Mouse (Mus musculus) liver, postnatal 0 days (tissue): ENCODE data around the gene Pmvk.

Source experiments
- CTCF ChIP-seq: sonication (generic); IDR thresholded peaks from 2 replicates; pipeline ENCODE4 v1.5.1; 2016; ENCODE audit warnings: antibody characterized with exemption, low read depth
- EP300 ChIP-seq: IDR thresholded peaks from 2 replicates; pipeline ENCODE4 v1.6.1; 2016; ENCODE audit warnings: antibody characterized with exemption, low read depth, mild to moderate bottlenecking

DNA sequence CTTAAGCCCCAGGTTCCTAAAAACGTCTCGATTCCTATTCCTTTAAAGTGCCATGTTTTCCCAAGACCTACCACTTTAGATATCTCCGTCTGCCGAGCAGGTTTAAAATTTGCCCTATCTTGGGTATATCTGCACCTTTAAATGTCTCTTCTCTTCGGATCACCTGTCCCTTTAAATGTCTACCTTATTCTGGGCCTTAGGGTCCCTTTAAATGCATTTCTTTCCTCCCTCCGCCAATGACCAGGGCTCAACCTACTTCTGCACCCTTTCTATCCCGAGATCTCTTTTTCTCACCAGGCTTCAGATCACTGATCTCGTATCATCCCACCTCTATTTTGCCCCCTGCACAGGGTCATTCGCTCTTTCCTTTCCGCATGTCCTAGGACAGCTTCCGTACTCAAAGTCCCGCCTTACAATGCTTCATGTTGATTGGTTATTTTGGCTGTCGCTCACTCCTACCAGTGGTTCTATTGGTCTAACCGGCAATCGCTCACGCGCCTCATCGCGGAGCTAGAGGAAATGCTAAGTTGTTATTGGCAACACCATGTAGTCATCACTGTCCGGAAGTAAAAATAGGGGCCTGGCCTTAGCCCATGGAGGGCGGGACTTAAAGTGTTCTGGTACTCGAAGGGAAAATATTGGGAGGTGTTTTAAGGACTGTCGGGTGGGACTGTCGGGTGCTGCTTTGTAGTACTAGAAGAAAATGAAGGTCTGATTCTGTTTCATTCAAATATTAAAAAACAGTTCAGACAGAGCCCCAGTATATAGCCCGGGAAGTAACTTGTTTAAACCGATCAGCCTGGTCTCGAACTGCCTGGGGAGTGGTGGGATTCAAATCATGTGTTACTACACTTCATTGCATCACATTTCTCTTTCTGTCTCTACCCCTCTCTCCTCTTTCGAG, 42.6 kb upstream of the Pmvk start, which contains the start of gene Flad1:
- no peak for TF ChIP-seq CTCF
- peak; percentile 89 for TF ChIP-seq EP300
